Mouse (Mus musculus) midbrain, embryonic 15.5 days (tissue): ENCODE measurements around the gene Oosp3. TPM values are rescaled to one million over a fixed set of nuclear protein-coding genes. Genes with fewer than 3 reads are reported as not detected.

Source experiments
- ATAC-seq: fragments of 200-750 bp; cut with Nextera tagmentation; replicated peaks from 2 replicates; pipeline ENCODE4 v1.8.0; 2017; ENCODE audit warnings: moderate TSS enrichment
- H3K27ac ChIP-seq: fragments of 300-500 bp; sonication (generic); 2 replicates; pipeline ENCODE4 v1.5.1; 2015; ENCODE audit warnings: mild to moderate bottlenecking, inconsistent platforms
- H3K27me3 ChIP-seq: fragments of 300-500 bp; sonication (generic); replicated peaks from 2 replicates; pipeline ENCODE4 v1.6.1; 2015; ENCODE audit warnings: inconsistent platforms
- H3K36me3 ChIP-seq: fragments of 300-500 bp; sonication (generic); replicated peaks from 2 replicates; pipeline ENCODE4 v1.6.1; 2015; ENCODE audit warnings: inconsistent platforms
- H3K4me1 ChIP-seq: fragments of 300-500 bp; sonication (generic); 2 replicates; pipeline ENCODE4 v1.6.1; 2015; ENCODE audit warnings: inconsistent platforms
- H3K4me2 ChIP-seq: fragments of 300-500 bp; sonication (generic); 2 replicates; pipeline ENCODE4 v1.6.1; 2015; ENCODE audit warnings: inconsistent platforms, mild to moderate bottlenecking, moderate library complexity
- H3K4me3 ChIP-seq: fragments of 300-500 bp; sonication (generic); 2 replicates; pipeline ENCODE4 v1.5.1; 2015; ENCODE audit warnings: mild to moderate bottlenecking, inconsistent platforms
- H3K9ac ChIP-seq: fragments of 300-500 bp; sonication (generic); 2 replicates; pipeline ENCODE4 v1.6.1; 2015; ENCODE audit warnings: mild to moderate bottlenecking, inconsistent platforms
- H3K9me3 ChIP-seq: fragments of 300-500 bp; sonication (generic); 2 replicates; pipeline ENCODE4 v1.6.1; 2016; ENCODE audit warnings: inconsistent platforms
- WGBS: fragments of 180-500 bp; shearing (Covaris S2); methylation state at CpG from one replicate; pipeline ENCODE4 v1.1.7; 2015; ENCODE audit warnings: mixed read lengths; 5-methylcytosine and 5-hydroxymethylcytosine counted together
- polyA plus RNA-seq: library from polyadenylated mRNA; unstranded; fragments of >200 nt; fragmentation: Nextera tagmentation; extraction: Ambion mirVana; gene quantifications from 2 replicates; pipeline ENCODE4 v1.2.1, GENCODE M21; 2015

Gene Oosp3
- polyA plus RNA-seq, 1 experiment from 2014 or later = not detected

- ATAC-seq = no peak
- 91% methylated on average over 5 of the region's 5 CpGs for WGBS
- no peak overlapping the region for H3K9ac ChIP-seq
Measured at GRCm38 (mm10) chr19:11727304-11727703, 30.4 kb downstream of the Oosp3 start.

DNA sequence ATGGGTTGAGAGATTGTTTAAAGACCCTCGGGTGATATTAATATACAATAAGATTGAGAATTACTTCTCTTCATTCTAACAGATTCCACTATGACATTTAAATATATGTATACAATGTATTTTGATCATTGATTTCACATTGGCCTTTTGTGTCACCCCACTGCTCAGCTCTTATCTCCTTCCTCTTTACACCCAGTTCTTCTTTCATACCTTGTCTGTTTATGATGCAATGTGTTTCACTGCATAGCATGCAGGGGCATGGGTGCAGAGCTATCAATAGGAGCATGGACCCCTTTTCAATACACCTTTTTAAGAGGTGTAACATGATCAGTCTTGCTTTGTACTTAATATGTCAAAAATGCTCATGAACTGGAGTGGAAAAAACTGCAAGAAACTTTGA, 33.4 kb downstream of the Oosp3 start:
- Histone ChIP-seq H3K36me3 (no peaks in the 10 kb centered on the region), H3K27me3 (no peaks in the 10 kb centered on the region), H3K9me3 (no peaks in the 10 kb centered on the region), H3K27ac (no peak overlapping the region), H3K4me2 (no peak overlapping the region), H3K4me3 (no peak overlapping the region), H3K4me1 (no peaks in the 10 kb centered on the region), H3K9ac (no peak overlapping the region)
- 83% methylated on average over 1 of the region's 1 CpGs for WGBS
- ATAC-seq = no peak

More at GRCm38 (mm10) chr19:11727304-11727703, 30.4 kb downstream of the Oosp3 start:
- Histone ChIP-seq H3K4me2 (no peak overlapping the region), H3K36me3 (no peaks in the 10 kb centered on the region), H3K27me3 (no peaks in the 10 kb centered on the region), H3K27ac (no peak overlapping the region), H3K4me1 (no peaks in the 10 kb centered on the region), H3K9me3 (no peaks in the 10 kb centered on the region), H3K4me3 (no peak overlapping the region)

DNA sequence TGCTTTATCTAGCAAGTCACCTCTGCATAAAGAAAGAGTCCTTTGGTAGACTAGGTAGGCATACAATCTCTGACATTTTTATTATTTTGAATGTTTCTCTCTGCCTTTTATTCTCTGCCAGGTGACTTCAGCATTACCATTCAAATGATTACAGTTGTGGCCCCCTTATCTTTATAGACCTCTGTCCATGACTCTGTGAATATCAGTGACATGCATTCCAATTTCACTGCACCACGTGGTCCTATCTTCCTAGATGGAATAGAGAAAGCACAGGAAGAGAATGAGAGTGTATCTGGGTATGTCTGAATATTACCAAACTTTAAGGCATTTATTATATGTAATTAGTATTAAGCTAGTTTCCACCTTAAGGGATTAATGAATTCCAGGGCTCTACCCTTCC, 39.6 kb downstream of the Oosp3 start:
- no peaks in the 10 kb centered on the region for H3K9me3 ChIP-seq
- H3K4me3 ChIP-seq = no peak overlapping the region
- H3K27ac ChIP-seq = no peak overlapping the region
- H3K9ac ChIP-seq = no peak overlapping the region
- no peak overlapping the region for H3K4me2 ChIP-seq
- no peaks in the 10 kb centered on the region for H3K36me3 ChIP-seq
- no peak for ATAC-seq
- H3K27me3 ChIP-seq = no peaks in the 10 kb centered on the region
- WGBS = 66% methylated on average over 1 of the region's 1 CpGs
- no peaks in the 10 kb centered on the region for H3K4me1 ChIP-seq

- no peak overlapping the region for H3K4me3 ChIP-seq
- H3K36me3 ChIP-seq = no peaks in the 10 kb centered on the region
- no peaks in the 10 kb centered on the region for H3K4me1 ChIP-seq
- H3K9me3 ChIP-seq = no peaks in the 10 kb centered on the region
- H3K9ac ChIP-seq = no peak overlapping the region
- no peak overlapping the region for H3K27ac ChIP-seq
- no peaks in the 10 kb centered on the region for H3K27me3 ChIP-seq
- ATAC-seq = no peak
- H3K4me2 ChIP-seq = no peak overlapping the region
Measured at GRCm38 (mm10) chr19:11745680-11746079, 48.8 kb downstream of the Oosp3 start.

DNA sequence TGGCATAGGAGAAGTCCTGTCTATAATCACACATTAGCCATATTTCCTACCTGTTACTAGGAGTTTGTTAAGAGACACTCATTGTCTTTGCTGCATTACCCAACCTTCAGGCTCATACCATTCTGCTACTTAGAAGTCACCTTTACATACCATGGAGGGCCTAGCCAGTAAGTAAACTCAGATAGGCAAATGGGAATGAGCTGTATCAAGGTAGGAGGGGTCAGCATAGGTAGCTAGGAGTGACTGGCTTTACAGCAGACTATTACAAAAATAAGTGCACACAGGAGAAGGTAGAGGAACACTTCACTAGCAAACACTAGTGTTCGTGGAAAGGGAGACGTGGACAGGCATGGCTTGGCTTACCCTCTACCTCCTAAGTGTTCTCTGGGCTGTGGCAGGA, 50.4 kb downstream of the Oosp3 start, which contains the start of gene Gif:
Gif (plus strand) TSS at position 257 of the 400 bp plus-strand sequence.
- H3K4me3 ChIP-seq = no peak within 1 kb of the TSS
- H3K36me3 ChIP-seq = no peaks in the 10 kb centered on the region
- H3K27ac ChIP-seq = no peak within 1 kb of the TSS
- H3K27me3 ChIP-seq = no peaks in the 10 kb centered on the region
- H3K4me1 ChIP-seq = no peaks in the 10 kb centered on the region
- H3K9me3 ChIP-seq = no peaks in the 10 kb centered on the region
- no peak within 1 kb of the TSS for H3K4me2 ChIP-seq
- no peak for ATAC-seq
- 81% methylated on average over 2 of the region's 2 CpGs for WGBS
- no peak within 1 kb of the TSS for H3K9ac ChIP-seq

Other genes with a start within 250 kb of the Oosp3 start
- gene Ms4a6c, start 227.7 kb upstream of the Oosp3 start, polyA plus RNA-seq = 2.2 and 2.5 TPM in 2 replicates
- not detected in 2 replicates for gene Gm8369, start 211.1 kb upstream of the Oosp3 start, polyA plus RNA-seq
- gene Ms4a6b, start 180.5 kb upstream of the Oosp3 start, polyA plus RNA-seq = 2.5 and 2.7 TPM in 2 replicates
- gene Ms4a4d, start 160.3 kb upstream of the Oosp3 start, polyA plus RNA-seq = not detected in 2 replicates
- gene Ms4a6d, start 92.2 kb upstream of the Oosp3 start, polyA plus RNA-seq = 2.1 and 2.5 TPM in 2 replicates
- gene Ms4a2, start 73.3 kb upstream of the Oosp3 start, polyA plus RNA-seq = not detected in 2 replicates
- not detected in 2 replicates for gene Ms4a3, start 56.2 kb upstream of the Oosp3 start, polyA plus RNA-seq
- gene Oosp2, start 36.5 kb upstream of the Oosp3 start, polyA plus RNA-seq = not detected in 2 replicates
- gene Oosp1, start 5.9 kb upstream of the Oosp3 start, polyA plus RNA-seq = not detected in 2 replicates
- not detected in 2 replicates for gene Gif, start 50.5 kb downstream of the Oosp3 start, polyA plus RNA-seq
- gene Mrpl16, start 73.3 kb downstream of the Oosp3 start, polyA plus RNA-seq = 40.9 and 42.7 TPM in 2 replicates
- gene Stx3, start 122.3 kb downstream of the Oosp3 start, polyA plus RNA-seq = 28.9 and 34.2 TPM in 2 replicates
- gene Olfr1417, start 142.2 kb downstream of the Oosp3 start, polyA plus RNA-seq = 0.09 TPM in 1 of 2 replicates, not detected in the other
- not detected in 2 replicates for gene Olfr1418, start 164.0 kb downstream of the Oosp3 start, polyA plus RNA-seq
- gene Olfr1419, start 178.1 kb downstream of the Oosp3 start, polyA plus RNA-seq = 0.05 TPM in 1 of 2 replicates, not detected in the other
- 0.08 TPM in 1 of 2 replicates, not detected in the other for gene Olfr1420, start 189.5 kb downstream of the Oosp3 start, polyA plus RNA-seq
- 17.5 and 19.1 TPM in 2 replicates for gene Patl1, start 215.3 kb downstream of the Oosp3 start, polyA plus RNA-seq